Mouse (Mus musculus): ENCODE data around the gene Ccdc177. TPM values are rescaled to one million over a fixed set of nuclear protein-coding genes. Genes with fewer than 3 reads are reported as not detected.
A peak's percentile ranks its signal among the peaks of the same experiment; 100 is the strongest.

The Ccdc177 gene
- polyA plus RNA-seq, 1 experiment from 2014 or later = 0.11 TPM

DNA sequence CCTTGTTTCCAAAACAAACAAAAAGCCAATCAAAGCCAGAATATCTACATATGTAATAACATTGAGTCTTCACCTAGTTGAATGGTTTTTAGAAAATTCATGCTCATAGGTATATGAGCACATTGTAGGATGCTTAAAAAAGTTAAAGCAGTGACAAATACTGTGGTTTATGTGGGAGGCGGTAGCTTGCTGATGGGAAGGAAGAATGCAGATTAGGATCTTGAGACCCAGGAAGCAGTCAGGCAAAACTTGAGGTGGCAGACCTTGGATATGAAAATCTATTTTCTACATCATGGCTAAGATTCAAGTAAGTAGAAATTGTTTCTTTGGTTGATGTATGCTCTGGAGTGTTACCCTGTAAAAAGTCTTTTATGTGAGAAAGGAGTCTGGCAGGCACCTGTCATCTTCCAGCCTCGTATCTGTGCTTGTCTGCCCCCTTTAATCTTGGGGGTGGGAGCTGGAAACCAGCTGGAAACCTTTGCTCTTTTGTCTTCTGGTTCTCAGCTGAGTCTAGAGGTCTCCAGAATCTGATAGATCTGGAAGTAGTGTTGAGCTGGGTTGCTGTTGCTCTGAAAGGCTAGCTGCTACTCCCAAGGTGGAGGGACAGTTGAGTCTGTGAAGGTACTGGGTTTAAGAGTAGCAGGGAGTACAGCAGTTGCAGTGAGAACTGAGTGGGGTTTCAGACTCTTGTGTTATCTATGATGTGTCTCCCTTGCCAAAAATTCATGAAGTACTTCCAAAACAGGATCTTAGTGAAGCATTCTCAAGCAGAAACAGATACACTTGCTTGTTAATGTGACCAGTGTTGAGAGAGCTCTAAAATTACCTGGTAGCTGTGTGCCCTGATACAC lies 34.7 kb upstream of the Ccdc177 start:
- DNase-seq (ENCODE audit: low spot score) (no peak), ATAC-seq (replicated peaks; ENCODE audit: low FRiP score, low TSS enrichment, low read depth) (no peak)
- Histone ChIP-seq H3K9me3 (ENCODE audit: control insufficient read depth, low read length) (no peaks in the 10 kb centered on the region), H3K27me3 (replicated peaks; ENCODE audit: control insufficient read depth, insufficient read depth, low read length) (no peaks in the 10 kb centered on the region), H3K4me3 (ENCODE audit: low read depth, low read length) (no peak overlapping the region), H3K4me2 (ENCODE audit: low read length) (no peak overlapping the region), H3K27ac (ENCODE audit: low read depth) (no peak overlapping the region), H3K9ac (ENCODE audit: low read length) (no peak overlapping the region), H3K4me1 (replicated peaks; ENCODE audit: control insufficient read depth, insufficient read depth, low read length) (peaks cover 14% of the 10 kb centered on the region; the same call in 1 of the 2 replicates), H3K36me3 (ENCODE audit: control insufficient read depth, insufficient read depth, low read length) (no peaks in the 10 kb centered on the region)
- 70% methylated on average over 2 of the region's 2 CpGs for whole genome bisulfite sequencing

DNA sequence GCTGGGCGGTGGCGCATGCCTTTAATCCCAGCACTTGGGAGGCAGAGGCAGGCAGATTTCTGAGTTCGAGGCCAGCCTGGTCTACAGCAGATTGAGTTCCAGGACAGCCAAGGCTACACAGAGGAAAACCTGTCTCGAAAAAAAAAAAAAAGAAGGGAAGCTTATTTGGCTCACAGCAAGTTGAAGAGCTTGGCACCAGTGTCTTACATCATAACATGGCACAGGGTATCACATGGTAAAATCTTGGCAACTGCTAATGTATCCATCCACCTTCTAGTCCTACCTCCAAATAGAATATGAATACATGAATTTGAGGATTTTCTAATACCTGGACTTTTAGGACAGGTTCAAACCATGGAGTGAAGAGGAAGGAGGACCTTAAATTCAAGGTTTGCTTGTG lies 34.0 kb upstream of the Ccdc177 start:
- WGBS = 96% methylated on average over 4 of the region's 4 CpGs
- no peak for DNase-seq (ENCODE audit: low spot score)
- Histone ChIP-seq H3K4me3 (ENCODE audit: low read depth, low read length) (no peak overlapping the region), H3K4me1 (replicated peaks; ENCODE audit: control insufficient read depth, insufficient read depth, low read length) (peaks cover 18% of the 10 kb centered on the region; the same call in 1 of the 2 replicates), H3K9me3 (ENCODE audit: control insufficient read depth, low read length) (no peaks in the 10 kb centered on the region), H3K36me3 (ENCODE audit: control insufficient read depth, insufficient read depth, low read length) (no peaks in the 10 kb centered on the region), H3K27ac (ENCODE audit: low read depth) (no peak overlapping the region), H3K27me3 (replicated peaks; ENCODE audit: control insufficient read depth, insufficient read depth, low read length) (no peaks in the 10 kb centered on the region), H3K4me2 (ENCODE audit: low read length) (no peak overlapping the region), H3K9ac (ENCODE audit: low read length) (no peak overlapping the region)
- ATAC-seq (replicated peaks; ENCODE audit: low FRiP score, low TSS enrichment, low read depth) = no peak

DNA sequence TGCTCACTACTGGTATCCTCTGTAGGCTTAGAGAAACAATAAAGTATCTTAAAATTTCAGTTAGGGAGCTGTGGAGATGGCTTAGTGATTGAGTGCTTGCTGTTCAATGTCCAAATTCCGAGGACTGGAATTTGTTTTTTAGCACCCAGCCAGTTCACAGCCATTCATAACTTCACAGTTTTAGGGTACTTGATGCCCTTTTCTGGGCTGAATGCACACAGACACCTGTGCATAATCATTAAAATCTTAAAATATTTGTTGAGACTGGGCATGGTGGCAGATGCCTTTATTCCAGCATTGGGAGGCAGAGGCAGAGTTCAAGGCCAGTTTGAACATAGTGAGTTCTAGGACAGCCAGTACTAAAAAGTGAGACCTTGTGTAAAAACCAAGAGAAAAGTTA lies 33.0 kb upstream of the Ccdc177 start:
- DNase-seq (ENCODE audit: low spot score) = no peak
- WGBS = 73% methylated on average over 1 of the region's 1 CpGs

DNA sequence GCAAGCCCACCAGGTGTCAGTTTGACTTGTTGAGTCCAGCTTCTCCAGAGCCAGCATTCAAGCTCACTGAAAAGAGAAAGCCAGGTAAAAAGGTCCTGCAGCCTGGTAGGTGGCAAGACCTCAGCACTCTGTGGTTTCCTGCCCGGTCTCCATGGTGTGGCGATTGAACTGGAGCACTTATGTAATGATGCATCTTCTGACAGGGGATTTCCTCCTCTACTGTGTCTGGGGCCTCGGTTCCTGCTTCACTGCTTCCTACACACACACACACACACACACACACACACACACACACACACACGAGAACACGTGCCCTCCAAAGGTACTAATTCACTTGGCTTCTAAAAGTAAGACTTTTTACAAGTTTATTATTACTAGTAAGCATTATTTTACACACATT lies 32.4 kb upstream of the Ccdc177 start:
- ATAC-seq (replicated peaks; ENCODE audit: low FRiP score, low TSS enrichment, low read depth) (no peak), DNase-seq (ENCODE audit: low spot score) (no peak)
- H3K27ac ChIP-seq (ENCODE audit: low read depth) = no peak overlapping the region
- H3K4me2 ChIP-seq (ENCODE audit: low read length) = peak overlapping the region; percentile 76
- H3K9me3 ChIP-seq (ENCODE audit: control insufficient read depth, low read length) = no peaks in the 10 kb centered on the region
- peaks cover 18% of the 10 kb centered on the region; the same call in 1 of the 2 replicates for H3K4me1 ChIP-seq (replicated peaks; ENCODE audit: control insufficient read depth, insufficient read depth, low read length)
- no peak overlapping the region for H3K9ac ChIP-seq (ENCODE audit: low read length)
- 57% methylated on average over 5 of the region's 5 CpGs for WGBS
- H3K27me3 ChIP-seq (replicated peaks; ENCODE audit: control insufficient read depth, insufficient read depth, low read length) = no peaks in the 10 kb centered on the region
- H3K36me3 ChIP-seq (ENCODE audit: control insufficient read depth, insufficient read depth, low read length) = no peaks in the 10 kb centered on the region
- no peak overlapping the region for H3K4me3 ChIP-seq (ENCODE audit: low read depth, low read length)

More for the DNA sequence above, 33.0 kb upstream of the Ccdc177 start:
- Histone ChIP-seq H3K4me2 (ENCODE audit: low read length) (no peak overlapping the region), H3K27ac (ENCODE audit: low read depth) (no peak overlapping the region), H3K4me1 (replicated peaks; ENCODE audit: control insufficient read depth, insufficient read depth, low read length) (peaks cover 18% of the 10 kb centered on the region; the same call in 1 of the 2 replicates), H3K9ac (ENCODE audit: low read length) (no peak overlapping the region), H3K4me3 (ENCODE audit: low read depth, low read length) (no peak overlapping the region), H3K27me3 (replicated peaks; ENCODE audit: control insufficient read depth, insufficient read depth, low read length) (no peaks in the 10 kb centered on the region), H3K9me3 (ENCODE audit: control insufficient read depth, low read length) (no peaks in the 10 kb centered on the region), H3K36me3 (ENCODE audit: control insufficient read depth, insufficient read depth, low read length) (no peaks in the 10 kb centered on the region)
- no peak for ATAC-seq (replicated peaks; ENCODE audit: low FRiP score, low TSS enrichment, low read depth)

DNA sequence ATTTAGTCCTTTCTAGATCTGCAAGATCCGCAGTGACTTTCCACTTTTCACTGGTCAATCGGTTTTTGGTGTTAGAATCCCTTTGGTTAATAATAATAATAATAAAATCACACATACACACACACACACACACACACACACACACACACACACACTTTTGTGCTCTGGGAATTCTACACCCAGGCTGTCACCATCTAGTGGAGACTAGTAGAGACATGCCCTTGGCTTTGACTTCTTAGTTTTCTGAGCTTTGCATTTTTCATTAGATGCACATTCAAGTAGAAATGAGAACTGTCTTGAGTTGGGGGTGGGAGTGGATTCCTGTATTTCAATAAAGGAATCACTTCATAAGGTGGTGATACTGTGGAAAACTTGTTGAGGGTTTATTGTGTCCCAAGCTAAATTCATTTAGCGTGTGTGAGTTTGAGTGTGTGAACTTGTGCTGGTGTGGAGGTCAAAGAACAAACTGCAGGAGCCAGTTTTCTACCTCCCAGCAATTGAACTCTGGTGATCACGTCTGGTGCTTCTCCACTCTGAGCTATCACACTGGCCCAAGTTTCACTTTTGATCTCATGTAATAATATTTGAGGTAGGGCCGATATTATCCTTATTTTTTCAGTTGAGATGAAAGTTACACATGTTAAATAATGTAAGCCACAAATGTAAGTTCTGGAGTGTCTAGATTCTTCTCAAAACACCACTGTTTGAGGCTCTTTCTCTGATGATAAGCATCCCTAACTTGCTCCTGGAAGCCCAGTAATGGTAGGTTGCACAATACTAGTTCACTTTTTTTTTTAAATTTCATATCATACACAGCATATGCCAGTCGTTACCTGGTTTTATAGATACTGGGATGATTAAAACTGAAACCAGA lies 31.3 kb upstream of the Ccdc177 start:
- peak overlapping the region; percentile 87 for H3K9ac ChIP-seq (ENCODE audit: low read length)
- no peaks in the 10 kb centered on the region for H3K9me3 ChIP-seq (ENCODE audit: control insufficient read depth, low read length)
- DNase-seq (ENCODE audit: low spot score) = no peak
- H3K4me2 ChIP-seq (ENCODE audit: low read length) = peak overlapping the region; percentile 76
- H3K4me3 ChIP-seq (ENCODE audit: low read depth, low read length) = peak overlapping the region; percentile 89
- no peaks in the 10 kb centered on the region for H3K27me3 ChIP-seq (replicated peaks; ENCODE audit: control insufficient read depth, insufficient read depth, low read length)
- WGBS = 41% methylated on average over 6 of the region's 6 CpGs
- ATAC-seq (replicated peaks; ENCODE audit: low FRiP score, low TSS enrichment, low read depth) = no peak
- peaks cover 18% of the 10 kb centered on the region; the same call in 1 of the 2 replicates for H3K4me1 ChIP-seq (replicated peaks; ENCODE audit: control insufficient read depth, insufficient read depth, low read length)
- H3K36me3 ChIP-seq (ENCODE audit: control insufficient read depth, insufficient read depth, low read length) = no peaks in the 10 kb centered on the region
- no peak overlapping the region; the same call in 1 of the 2 replicates for H3K27ac ChIP-seq (ENCODE audit: low read depth)

DNA sequence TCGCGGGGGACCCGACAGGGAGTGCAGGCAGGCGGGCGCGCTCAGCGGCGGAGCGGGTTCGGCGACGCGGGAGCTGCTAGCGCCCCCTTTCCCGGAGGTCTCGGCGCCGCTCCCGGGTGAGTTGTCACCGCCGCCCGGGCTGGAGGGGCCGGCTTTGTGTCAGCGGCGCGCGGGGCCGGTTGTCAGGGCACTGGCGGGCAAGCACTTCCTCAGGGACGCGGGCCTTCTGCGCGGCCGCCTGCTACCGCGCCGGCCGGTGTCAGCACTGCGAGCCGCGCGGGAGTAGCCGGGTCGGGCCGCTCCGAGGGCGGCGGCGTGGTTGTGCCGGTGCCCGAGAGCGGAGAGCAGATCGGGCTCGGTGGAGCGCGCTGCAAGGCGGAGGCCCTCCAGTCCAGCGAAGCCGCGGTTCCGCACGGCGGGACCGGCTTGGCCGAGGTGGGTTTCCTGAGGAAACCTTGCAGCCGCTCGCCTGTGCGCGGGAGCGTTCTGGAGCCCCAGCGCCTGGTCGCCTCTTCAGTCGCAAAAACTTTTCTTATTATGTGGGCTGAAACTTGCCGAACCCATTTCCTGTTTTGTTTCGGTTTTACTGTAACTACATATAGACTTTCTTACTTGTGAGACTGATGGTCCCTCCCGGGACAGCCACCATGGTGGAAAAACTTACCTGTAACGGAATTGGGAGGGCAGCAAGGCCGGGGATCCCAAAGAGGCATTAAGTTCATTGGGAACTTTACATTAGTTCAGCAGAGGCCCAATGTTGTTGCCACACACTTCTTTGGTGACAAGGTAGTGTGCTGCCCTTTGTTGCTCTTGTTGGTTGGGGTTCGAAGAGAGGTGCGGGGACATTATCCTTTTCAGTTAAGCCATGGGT lies 30.4 kb upstream of the Ccdc177 start:
- H3K27me3 ChIP-seq (replicated peaks; ENCODE audit: control insufficient read depth, insufficient read depth, low read length) = no peaks in the 10 kb centered on the region

DNA sequence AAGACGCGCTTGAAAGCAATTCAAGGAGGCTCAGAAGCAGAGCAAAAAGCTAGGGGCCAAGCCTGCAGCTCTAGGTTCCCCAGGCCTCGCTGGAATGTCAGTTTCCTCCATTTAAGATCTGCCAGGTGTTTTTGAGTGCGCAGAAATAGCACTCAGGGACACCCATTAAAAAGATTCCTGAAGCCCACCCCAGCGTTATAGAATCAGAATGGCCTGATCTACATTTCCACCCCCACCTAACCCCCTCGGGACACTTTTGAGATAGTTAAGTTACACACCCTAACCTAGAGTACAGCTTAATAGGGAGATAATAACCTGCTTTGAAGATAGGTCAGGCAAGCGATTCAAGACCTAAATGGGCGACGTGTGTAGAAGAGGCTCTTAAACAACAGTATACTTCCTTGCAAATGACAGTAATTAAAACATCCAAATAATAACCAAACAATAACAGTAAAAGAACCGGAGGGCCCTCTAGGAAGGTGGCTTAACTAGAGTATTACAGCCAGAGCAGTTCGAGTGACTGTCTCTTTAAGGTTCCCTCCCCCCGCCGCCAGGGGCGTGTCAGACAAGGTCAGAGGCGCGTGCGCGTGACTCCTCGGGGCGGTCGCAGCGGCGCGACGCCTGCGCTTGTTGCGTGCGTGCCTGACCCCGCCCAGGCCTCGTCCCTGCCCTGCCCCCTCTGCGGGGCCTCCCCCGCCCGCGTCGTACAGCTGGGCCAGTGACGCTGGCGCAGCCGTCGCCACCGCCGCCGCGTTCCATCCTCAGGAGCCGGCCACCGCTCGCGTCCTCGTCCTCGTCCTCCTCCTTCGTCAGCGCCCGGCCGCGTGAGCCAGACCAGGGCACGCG lies 29.6 kb upstream of the Ccdc177 start, which contains the start of gene Susd6:
TSS of gene Susd6 (plus strand) at position 662 of the 846 bp plus-strand sequence.
- WGBS = 3% methylated on average over 54 of the region's 56 CpGs
- H3K4me3 ChIP-seq (ENCODE audit: low read depth, low read length) = peak within 1 kb of the TSS; percentile 89
- peaks cover 18% of the 10 kb centered on the region; the same call in 1 of the 2 replicates for H3K4me1 ChIP-seq (replicated peaks; ENCODE audit: control insufficient read depth, insufficient read depth, low read length)
- H3K9ac ChIP-seq (ENCODE audit: low read length) = peak within 1 kb of the TSS; percentile 87
- DNase-seq (ENCODE audit: low spot score) = peak; percentile 98
- H3K36me3 ChIP-seq (ENCODE audit: control insufficient read depth, insufficient read depth, low read length) = no peaks in the 10 kb centered on the region
- peak within 1 kb of the TSS; percentile 92 for H3K27ac ChIP-seq (ENCODE audit: low read depth)
- ATAC-seq (replicated peaks; ENCODE audit: low FRiP score, low TSS enrichment, low read depth) = peak; percentile 95
- H3K4me2 ChIP-seq (ENCODE audit: low read length) = peak within 1 kb of the TSS; percentile 76
- no peaks in the 10 kb centered on the region for H3K9me3 ChIP-seq (ENCODE audit: control insufficient read depth, low read length)
- no peaks in the 10 kb centered on the region for H3K27me3 ChIP-seq (replicated peaks; ENCODE audit: control insufficient read depth, insufficient read depth, low read length)

More for the DNA sequence above, 30.4 kb upstream of the Ccdc177 start:
- Histone ChIP-seq H3K4me3 (ENCODE audit: low read depth, low read length) (peak overlapping the region; percentile 89), H3K9me3 (ENCODE audit: control insufficient read depth, low read length) (no peaks in the 10 kb centered on the region), H3K36me3 (ENCODE audit: control insufficient read depth, insufficient read depth, low read length) (no peaks in the 10 kb centered on the region), H3K27ac (ENCODE audit: low read depth) (peak overlapping the region; percentile 92), H3K9ac (ENCODE audit: low read length) (peak overlapping the region; percentile 87), H3K4me2 (ENCODE audit: low read length) (peak overlapping the region; percentile 76), H3K4me1 (replicated peaks; ENCODE audit: control insufficient read depth, insufficient read depth, low read length) (peaks cover 18% of the 10 kb centered on the region; the same call in 1 of the 2 replicates)
- DNase-seq (ENCODE audit: low spot score) = peak; percentile 74
- WGBS = under 1% methylated on average over 70 of the region's 80 CpGs
- peak; percentile 66 for ATAC-seq (replicated peaks; ENCODE audit: low FRiP score, low TSS enrichment, low read depth)
